Mouse (Mus musculus): ENCODE results near the gene 1700037H04Rik.

Gene 1700037H04Rik

GRCm38 (mm10) chr2:131179246-131179886 lies 19.5 kb upstream of the 1700037H04Rik start:
- peak; percentile 79 for DNase-seq (ENCODE audit: low read depth, low spot score)

GRCm38 (mm10) chr2:131178828-131179245 lies 19.0 kb upstream of the 1700037H04Rik start:
- DNase-seq (ENCODE audit: low read depth, low spot score), result no peak

GRCm38 (mm10) chr2:131177932-131178331 lies 18.1 kb upstream of the 1700037H04Rik start:
- DNase-seq (ENCODE audit: low read depth, low spot score), result no peak

- DNase-seq (ENCODE audit: low read depth, low spot score), result no peak
These were observed 16.6 kb upstream of the 1700037H04Rik start for GRCm38 (mm10) chr2:131176491-131176890.

- DNase-seq (ENCODE audit: low read depth, low spot score), result no peak
These were observed 16.0 kb upstream of the 1700037H04Rik start for GRCm38 (mm10) chr2:131175945-131176309.

GRCm38 (mm10) chr2:131175286-131175944 lies 15.5 kb upstream of the 1700037H04Rik start:
- no peak for DNase-seq (ENCODE audit: low read depth, low spot score)

- DNase-seq (ENCODE audit: low read depth, low spot score), result peak; percentile 82
These were observed 14.8 kb upstream of the 1700037H04Rik start for GRCm38 (mm10) chr2:131174700-131175099.

- no peak for DNase-seq (ENCODE audit: low read depth, low spot score)
These were observed 12.4 kb upstream of the 1700037H04Rik start for GRCm38 (mm10) chr2:131172322-131172721.

- DNase-seq (ENCODE audit: low read depth, low spot score), result no peak
These were observed 11.7 kb upstream of the 1700037H04Rik start for GRCm38 (mm10) chr2:131171401-131172104.

- no peak for DNase-seq (ENCODE audit: low read depth, low spot score)
These were observed 11.1 kb upstream of the 1700037H04Rik start for GRCm38 (mm10) chr2:131170936-131171335.

GRCm38 (mm10) chr2:131168914-131169313 lies 9.0 kb upstream of the 1700037H04Rik start:
- no peak for DNase-seq (ENCODE audit: low read depth, low spot score)

GRCm38 (mm10) chr2:131167984-131168383 lies 8.1 kb upstream of the 1700037H04Rik start:
- DNase-seq (ENCODE audit: low read depth, low spot score), result no peak

- DNase-seq (ENCODE audit: low read depth, low spot score), result no peak
These were observed 6.3 kb upstream of the 1700037H04Rik start for GRCm38 (mm10) chr2:131166172-131166571.

- DNase-seq (ENCODE audit: low read depth, low spot score), result no peak
These were observed 4.0 kb upstream of the 1700037H04Rik start for GRCm38 (mm10) chr2:131163924-131164323.

GRCm38 (mm10) chr2:131160671-131161111 lies 810 bp upstream of the 1700037H04Rik start:
- DNase-seq (ENCODE audit: low read depth, low spot score), result peak; percentile 35

GRCm38 (mm10) chr2:131159491-131159910 lies 380 bp downstream of the 1700037H04Rik start:
- peak; percentile 43 for DNase-seq (ENCODE audit: low read depth, low spot score)

GRCm38 (mm10) chr2:131156987-131157386 lies 2.9 kb downstream of the 1700037H04Rik start:
- DNase-seq (ENCODE audit: low read depth, low spot score), result no peak

- DNase-seq (ENCODE audit: low read depth, low spot score), result no peak
These were observed 5.8 kb downstream of the 1700037H04Rik start for GRCm38 (mm10) chr2:131154036-131154435.

- no peak for DNase-seq (ENCODE audit: low read depth, low spot score)
These were observed 7.6 kb downstream of the 1700037H04Rik start for GRCm38 (mm10) chr2:131152166-131152730.

GRCm38 (mm10) chr2:131149254-131149578 lies 10.7 kb downstream of the 1700037H04Rik start:
- no peak for DNase-seq (ENCODE audit: low read depth, low spot score)

GRCm38 (mm10) chr2:131148353-131149253 lies 11.3 kb downstream of the 1700037H04Rik start:
- DNase-seq (ENCODE audit: low read depth, low spot score), result no peak
